24 mouse cellular contexts compared by ENCODE assay signal in the genomic region with DNA sequence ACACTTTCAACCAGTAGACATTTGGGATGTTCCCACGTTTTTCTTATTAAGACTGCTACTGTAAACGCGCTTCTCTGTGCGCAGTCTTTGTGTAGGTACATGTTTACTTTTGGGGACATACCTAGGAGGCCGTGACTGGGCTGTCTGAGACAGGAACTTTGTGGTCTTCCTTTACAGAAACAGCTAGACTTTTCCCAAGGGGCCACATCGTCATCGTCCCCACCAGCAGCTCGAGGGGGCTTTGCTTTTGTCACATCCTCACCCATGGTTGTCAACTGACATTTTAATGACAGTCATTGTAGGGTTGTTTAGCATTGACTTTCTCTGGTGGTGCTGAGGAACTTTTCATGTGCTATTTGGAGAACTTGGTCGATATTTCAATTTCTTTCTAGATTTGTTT. TPM values are rescaled to one million over a fixed set of nuclear protein-coding genes. Genes with fewer than 3 reads are reported as not detected.
DNase-seq lines count a peak whose midpoint lies in the region; ATAC-seq and TF ChIP-seq lines count a peak whose summit lies in the region.
"Had no signal": no experiment of that assay in that cellular context is flagged by ENCODE, and none has a peak within 500 bp of the region (broad histone marks: within the 10 kb centered on the region; RNA-seq: fewer than 3 reads in every experiment).

No protein-coding gene starts in this region.

- H3K4me3 ChIP-seq in CH12.LX (replicated peaks in 1 of 3; ENCODE audit: low read depth in 2 of 3, low read length in 2 of 3, poor library complexity in 1 of 3) = no peak overlapping the region
- no peak overlapping the region for H3K4me3 ChIP-seq in hindbrain, embryonic 11.5 days (ENCODE audit: low read depth, low read length)
- H3K4me3 ChIP-seq: embryonic facial prominence, embryonic 13.5 days; embryonic facial prominence, embryonic 15.5 days; erythroblast, embryonic 14.5 days; forebrain, embryonic 10.5 days; forebrain, embryonic 12.5 days had no signal

- no peak for TF ChIP-seq CTCF in CH12.LX (conservative IDR thresholded peaks at IDR 0.05 in 1 of 2, IDR thresholded peaks at IDR 0.05 in 1 of 2; ENCODE audit: low read depth in 2 of 2, low read length in 2 of 2)

- DNase-seq in spleen, postnatal 36 days (ENCODE audit: low spot score in 2 of 2) = peak; percentile 22 to 25
- DNase-seq in spleen, adult 12 weeks (ENCODE audit: low spot score) = no peak
- DNase-seq in CH12.LX (ENCODE audit: extremely low read depth) = no peak
- no peak for DNase-seq in adrenal gland, adult 2 months
- no peak for DNase-seq in hindbrain, embryonic 11.5 days (ENCODE audit: low spot score)
- DNase-seq: adrenal gland, postnatal 10 days; adrenal gland, postnatal 25 days; cerebellum, adult 11 months; cerebellum, adult 18-20 months; cerebellum, adult 8-10 months; cerebellum, adult 9-11 months; cerebellum, postnatal 14 days; cerebellum, postnatal 36 days; embryo, embryonic 11 days had no signal

- no peaks in the 10 kb centered on the region for H3K36me3 ChIP-seq in CH12.LX (replicated peaks in 1 of 2; ENCODE audit: control insufficient read depth in 1 of 2, insufficient read depth in 1 of 2, low read length in 1 of 2)
- H3K36me3 ChIP-seq in hindbrain, embryonic 11.5 days (ENCODE audit: control insufficient read depth, insufficient read depth, low read length) = no peaks in the 10 kb centered on the region
- H3K36me3 ChIP-seq: embryonic facial prominence, embryonic 13.5 days; embryonic facial prominence, embryonic 15.5 days; forebrain, embryonic 10.5 days; forebrain, embryonic 12.5 days had no signal

- H3K79me2 ChIP-seq in CH12.LX (replicated peaks; ENCODE audit: control insufficient read depth, extremely low read depth, insufficient read depth, poor library complexity, severe bottlenecking) = no peaks in the 10 kb centered on the region

- no peak for TF ChIP-seq RAD21 in CH12.LX (IDR thresholded peaks at IDR 0.05; ENCODE audit: low read depth, low read length)

- no peaks in the 10 kb centered on the region for H3K9me3 ChIP-seq in CH12.LX (replicated peaks; ENCODE audit: low read length)
- H3K9me3 ChIP-seq in hindbrain, embryonic 11.5 days (ENCODE audit: control insufficient read depth, low read length) = no peaks in the 10 kb centered on the region
- H3K9me3 ChIP-seq: embryonic facial prominence, embryonic 13.5 days; embryonic facial prominence, embryonic 15.5 days; forebrain, embryonic 10.5 days; forebrain, embryonic 12.5 days had no signal

- H3K27me3 ChIP-seq in CH12.LX (replicated peaks) = peaks cover 26% of the 10 kb centered on the region
- no peaks in the 10 kb centered on the region for H3K27me3 ChIP-seq in hindbrain, embryonic 11.5 days (ENCODE audit: control insufficient read depth, insufficient read depth, low read length)

- no peak for ATAC-seq in hindbrain, embryonic 11.5 days (ENCODE audit: low FRiP score)
- ATAC-seq: CD4-positive, CD25-positive, alpha-beta regulatory T cell, adult 4 months; forebrain, embryonic 14.5 days; forebrain, embryonic 16.5 days had no signal

- 0 out of 2 replicates have a peak overlapping the region, but pooled peaks have one; percentile 19 for H3K4me2 ChIP-seq in CH12.LX (ENCODE audit: insufficient read depth, low read depth, poor library complexity, severe bottlenecking)
- H3K4me2 ChIP-seq in hindbrain, embryonic 11.5 days (replicated peaks; ENCODE audit: low read depth, low read length) = no peak overlapping the region
- H3K4me2 ChIP-seq: embryonic facial prominence, embryonic 13.5 days; embryonic facial prominence, embryonic 15.5 days; forebrain, embryonic 12.5 days had no signal

- WGBS in hindbrain, embryonic 11.5 days = 91% methylated on average over 9 of the region's 9 CpGs

- H3K27ac ChIP-seq in CH12.LX (ENCODE audit: insufficient read depth, low read depth) = no peak overlapping the region
- H3K27ac ChIP-seq in hindbrain, embryonic 11.5 days (ENCODE audit: low read depth, low read length) = no peak overlapping the region
- H3K27ac ChIP-seq: embryonic facial prominence, embryonic 13.5 days; embryonic facial prominence, embryonic 15.5 days; forebrain, embryonic 10.5 days; forebrain, embryonic 12.5 days had no signal

- no peak for TF ChIP-seq POLR2A in CH12.LX (IDR thresholded peaks at IDR 0.05; ENCODE audit: low read depth, low read length)

- no peak for TF ChIP-seq EP300 in CH12.LX (IDR thresholded peaks at IDR 0.05; ENCODE audit: low read length)

- H3K4me1 ChIP-seq in CH12.LX (ENCODE audit: control insufficient read depth in 1 of 2, insufficient read depth in 2 of 2) = peaks cover 5 to 11% of the 10 kb centered on the region in 2 experiments
- H3K4me1 ChIP-seq in hindbrain, embryonic 11.5 days (replicated peaks; ENCODE audit: control insufficient read depth, insufficient read depth, low read length) = no peaks in the 10 kb centered on the region

- in situ Hi-C loops in CH12.LX (cut with MboI; ENCODE audit: low pct_ligation_motif_present, low pct_unique_long_range_greater_than_20kb, low sequenced_read_pairs) = no loop called here

- dilution Hi-C loops in CH12.LX (cut with MboI; ENCODE audit: extremely low pct_ligation_motif_present, extremely low pct_unique_long_range_greater_than_20kb, low sequenced_read_pairs) = no loop called here

- H3K9ac ChIP-seq in CH12.LX (ENCODE audit: insufficient read depth, low read depth) = no peak overlapping the region
- no peak overlapping the region for H3K9ac ChIP-seq in hindbrain, embryonic 11.5 days (ENCODE audit: low read depth, low read length)
- H3K9ac ChIP-seq: embryonic facial prominence, embryonic 13.5 days; embryonic facial prominence, embryonic 15.5 days; forebrain, embryonic 12.5 days had no signal

TF ChIP-seq in CH12.LX, 34 proteins besides CTCF, POLR2A, EP300 and RAD21:
- TF ChIP-seq IRF4 (IDR thresholded peaks at IDR 0.05; ENCODE audit: low read depth, low read length) (no peak), NRF1 (IDR thresholded peaks at IDR 0.05; ENCODE audit: low read depth, low read length) (no peak), NELFE (IDR thresholded peaks at IDR 0.05; ENCODE audit: low read depth, low read length) (no peak), TBP (conservative IDR thresholded peaks at IDR 0.05; ENCODE audit: low read depth, low read length) (no peak), CHD1 (IDR thresholded peaks at IDR 0.05; ENCODE audit: low read depth, low read length) (no peak), ELF1 (IDR thresholded peaks at IDR 0.05; ENCODE audit: low read depth, low read length) (no peak), PAX5 (IDR thresholded peaks at IDR 0.05; ENCODE audit: low read length) (no peak), HCFC1 (IDR thresholded peaks at IDR 0.05; ENCODE audit: low read depth, low read length) (no peak), TCF12 (IDR thresholded peaks at IDR 0.05; ENCODE audit: low read depth, low read length) (no peak)

RNA-seq across cellular contexts. Expression of gene Col6a6, which starts 3.3 kb away (rescaled TPM):
- total RNA-seq in CH12.LX (2012; rRNA removed) = not detected in 2 replicates
- total RNA-seq in CH12.LX (2014; rRNA removed) = not detected in 2 replicates
- not detected in 2 replicates for polyA plus RNA-seq in CH12.LX (2012; ENCODE audit: insufficient read length, low read depth)
- total RNA-seq in adrenal gland, adult 2 months (2021) = 1 to 10 TPM; 1.1 to 2.1 TPM
- polyA plus RNA-seq in adrenal gland, adult 2 months (2012; rRNA removed) = 0.25 and 0.26 TPM in 2 replicates
- polyA plus RNA-seq in hindbrain, embryonic 11.5 days (2014; fragmentation: Nextera tagmentation; extraction: Ambion mirVana) = 0.06 and 0.09 TPM in 2 replicates
- total RNA-seq: common myeloid progenitor, adult 5-6 weeks; MEL had no signal
- polyA plus RNA-seq: CD4-positive, CD25-positive, alpha-beta regulatory T cell, adult 4 months; forebrain, embryonic 14.5 days had no signal

Comparison
In these comparisons a context has a peak if more than half of its experiments do, and no peak if none do; other contexts are left out.
1. DNase-seq: peak in spleen, postnatal 36 days (2 of 2); none in spleen, adult 12 weeks (single experiment), CH12.LX (single experiment), adrenal gland, adult 2 months (single experiment) and hindbrain, embryonic 11.5 days (single experiment).